Mouse (Mus musculus) mesoderm, embryonic 11.5 days (tissue): ENCODE data around the gene Ip6k3.

Experiments used
- DNase-seq: peaks from one replicate; pipeline ENCODE4 v3.0.0-alpha.2; 2012; ENCODE audit warnings: low read depth, low spot score

The Ip6k3 gene

GRCm38 (mm10) chr17:27123103-27123502 lies 44.5 kb downstream of the Ip6k3 start:
- DNase-seq, result no peak

GRCm38 (mm10) chr17:27122701-27123100 lies 44.9 kb downstream of the Ip6k3 start:
- DNase-seq, result no peak

GRCm38 (mm10) chr17:27121781-27122180 lies 45.8 kb downstream of the Ip6k3 start:
- DNase-seq, result no peak

GRCm38 (mm10) chr17:27121266-27121665 lies 46.3 kb downstream of the Ip6k3 start:
- DNase-seq, result no peak

GRCm38 (mm10) chr17:27120561-27121024 lies 47.0 kb downstream of the Ip6k3 start:
- DNase-seq, result peak; percentile 78

- no peak for DNase-seq
Observed at GRCm38 (mm10) chr17:27119954-27120353, 47.6 kb downstream of the Ip6k3 start.

GRCm38 (mm10) chr17:27119540-27119895 lies 48.1 kb downstream of the Ip6k3 start:
- no peak for DNase-seq

GRCm38 (mm10) chr17:27118676-27119539 lies 48.7 kb downstream of the Ip6k3 start:
- DNase-seq, result no peak

GRCm38 (mm10) chr17:27110072-27110471 lies 57.5 kb downstream of the Ip6k3 start:
- DNase-seq, result no peak

GRCm38 (mm10) chr17:27107936-27108335 lies 59.7 kb downstream of the Ip6k3 start:
- DNase-seq, result no peak

- DNase-seq, result peak; percentile 36
Observed at GRCm38 (mm10) chr17:27106745-27107144, 60.9 kb downstream of the Ip6k3 start.

GRCm38 (mm10) chr17:27105698-27106470 lies 61.7 kb downstream of the Ip6k3 start:
- DNase-seq, result no peak

- no peak for DNase-seq
Observed at GRCm38 (mm10) chr17:27101675-27102074, 65.9 kb downstream of the Ip6k3 start.

- DNase-seq, result no peak
Observed at GRCm38 (mm10) chr17:27095690-27096089, 71.9 kb downstream of the Ip6k3 start.
